Mouse (Mus musculus) C2C12 (cell line): ENCODE measurements around the gene Pitx2.

ENCODE experiments used
- CTCF ChIP-seq: IDR thresholded peaks from one replicate; pipeline ENCODE4 v1.5.1; 2011; ENCODE audit not compliant: control insufficient read depth, insufficient read depth, insufficient read length
- MAX ChIP-seq: IDR thresholded peaks from one replicate; pipeline ENCODE4 v1.6.1; 2011; ENCODE audit warnings: mild to moderate bottlenecking, control low read depth
- MYOG ChIP-seq: IDR thresholded peaks from one replicate; pipeline ENCODE4 v1.6.1; 2011; ENCODE audit not compliant: control insufficient read depth, insufficient read length; ENCODE audit errors: extremely low read depth
- USF1 ChIP-seq: IDR thresholded peaks from one replicate; pipeline ENCODE4 v1.6.1; 2011; ENCODE audit warnings: low read depth, mild to moderate bottlenecking, control low read depth, moderate library complexity

- no peak for TF ChIP-seq CTCF
- TF ChIP-seq MAX, result no peak
- no peak for TF ChIP-seq USF1
- TF ChIP-seq MYOG, result no peak
These were observed 48.5 kb upstream of the Pitx2 start for GRCm38 (mm10) chr3:129151096-129151685.
